Mouse (Mus musculus) olfactory bulb, adult 2 months (tissue): ENCODE data around the gene Cpeb1. TPM values are rescaled to one million over a fixed set of nuclear protein-coding genes. Genes with fewer than 3 reads are reported as not detected.

Experiments used
- H3K27ac ChIP-seq: fragments of 200-500 bp; 2 replicates; pipeline ENCODE4 v1.5.1; 2012; ENCODE audit warnings: low read depth, low read length; ENCODE audit not compliant: insufficient read depth
- H3K4me1 ChIP-seq: fragments of 200-500 bp; 2 replicates; pipeline ENCODE4 v1.6.1; 2012; ENCODE audit warnings: low read length; ENCODE audit not compliant: control insufficient read depth, insufficient read depth
- H3K4me3 ChIP-seq: fragments of 200-500 bp; 2 replicates; pipeline ENCODE4 v1.5.1; 2012; ENCODE audit warnings: mild to moderate bottlenecking, low read depth, low read length, moderate library complexity; ENCODE audit not compliant: insufficient read depth
- CTCF ChIP-seq: fragments of 200-500 bp; IDR thresholded peaks from 2 replicates; pipeline ENCODE4 v1.5.1; 2012; ENCODE audit warnings: low read depth, mild to moderate bottlenecking, low read length, moderate library complexity; ENCODE audit not compliant: insufficient read depth
- POLR2A ChIP-seq: fragments of 200-500 bp; IDR thresholded peaks from 2 replicates; pipeline ENCODE4 v1.6.1; 2012; ENCODE audit warnings: mild to moderate bottlenecking, low read depth, low read length, moderate library complexity; ENCODE audit not compliant: insufficient read depth
- WGBS: fragments of 180-500 bp; shearing (Covaris S2); methylation state at CpG from one replicate; pipeline ENCODE4 v1.1.7; 2018; 5-methylcytosine and 5-hydroxymethylcytosine counted together
- polyA plus RNA-seq: library from polyadenylated mRNA; stranded (reverse); fragments of >200 nt; gene quantifications from 2 replicates; pipeline ENCODE4 v1.2.4, GENCODE M21; 2012; ENCODE audit warnings: low replicate concordance; ENCODE audit not compliant: missing spikeins, insufficient read depth, insufficient read length

The Cpeb1 gene
- polyA plus RNA-seq, 1 experiment = not detected

DNA sequence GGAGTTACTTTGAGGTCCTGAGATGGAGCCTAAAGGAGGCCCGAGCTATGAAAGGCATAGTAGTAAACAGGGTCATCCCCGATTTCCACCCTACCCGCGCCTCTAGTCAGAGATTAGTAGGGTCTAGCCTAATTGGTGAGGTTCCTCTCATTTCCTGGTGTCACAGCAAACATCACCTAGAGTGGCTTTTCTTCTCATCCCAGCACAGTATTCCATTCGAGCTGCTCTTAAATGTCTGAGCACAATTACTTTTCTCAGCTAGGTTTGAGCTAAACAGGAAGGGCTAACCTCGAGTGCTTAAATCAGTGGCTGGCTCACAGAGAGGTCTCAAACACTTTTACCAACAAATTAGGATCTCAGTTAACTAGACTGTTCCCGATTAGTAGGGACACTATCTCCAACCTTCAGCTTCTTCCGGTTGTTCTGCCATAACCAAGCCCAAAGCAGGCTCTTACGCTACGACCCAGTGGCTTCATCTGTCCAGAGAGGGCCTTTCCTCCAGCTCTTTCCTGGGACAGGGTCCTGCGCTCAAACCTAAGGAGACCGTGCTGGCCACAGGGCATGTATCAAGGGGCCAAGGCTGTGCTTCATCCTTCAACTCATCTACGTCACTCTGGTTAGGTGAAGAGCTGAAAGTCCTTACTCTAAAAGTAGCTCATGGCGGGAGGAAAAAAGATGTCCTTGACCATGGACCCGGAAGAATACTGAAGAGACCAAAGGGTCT lies 109.7 kb downstream of the Cpeb1 start:
- TF ChIP-seq CTCF (no peak), POLR2A (no peak)
- H3K27ac ChIP-seq = no peak overlapping the region
- H3K4me3 ChIP-seq = peak overlapping the region; percentile 35
- peaks cover 16% of the 10 kb centered on the region for H3K4me1 ChIP-seq
- 60% methylated on average over 15 of the region's 15 CpGs for WGBS

DNA sequence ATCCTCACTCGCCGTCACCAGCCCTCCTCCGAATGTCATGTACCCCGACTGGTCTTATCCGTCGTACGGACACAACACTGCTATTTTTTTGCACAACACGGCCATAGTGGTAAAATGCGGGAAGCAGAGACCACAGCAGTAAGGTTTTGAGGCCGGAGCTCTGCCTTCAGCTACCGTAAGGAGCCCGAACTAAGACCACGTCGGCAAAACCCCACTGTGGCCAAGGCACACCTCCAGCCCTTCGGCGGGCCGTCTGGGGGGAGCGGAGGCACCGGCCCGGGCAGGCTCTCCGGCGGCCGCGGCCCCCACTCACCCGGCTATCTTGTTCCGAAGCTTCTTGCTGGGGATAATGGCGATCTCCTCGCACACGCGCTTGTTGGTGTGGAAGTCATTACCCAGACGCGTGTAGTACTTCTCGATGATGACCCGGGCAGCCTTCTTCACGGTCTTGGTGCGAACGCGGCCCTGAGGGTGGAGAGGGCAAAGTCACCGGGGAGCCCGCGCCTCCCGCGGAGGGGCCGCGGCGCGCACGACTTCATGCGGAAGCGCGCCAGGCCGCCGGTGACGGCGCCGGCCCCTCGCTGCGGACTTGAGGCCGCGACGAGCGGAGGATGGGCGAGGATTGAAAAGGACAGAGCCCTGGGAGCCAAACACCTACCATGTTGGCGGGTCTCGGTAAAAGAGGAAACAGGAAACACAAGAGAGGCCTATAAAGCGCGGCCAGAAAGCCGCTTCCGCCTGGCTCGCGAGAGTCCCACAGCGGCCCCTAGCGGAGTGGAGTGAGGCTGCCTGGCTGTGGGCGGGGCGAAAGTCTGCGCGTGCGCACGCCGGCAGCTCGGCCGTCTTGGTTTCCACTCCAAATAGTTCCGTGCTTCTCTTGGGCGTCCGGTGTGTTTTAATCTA lies 110.5 kb downstream of the Cpeb1 start, which contains the start of gene Rps17:
Gene Rps17 (minus strand): TSS at position 711 of the 903 bp plus-strand sequence.
- Histone ChIP-seq H3K27ac (peak within 1 kb of the TSS; percentile 63), H3K4me1 (peaks cover 16% of the 10 kb centered on the region), H3K4me3 (peak within 1 kb of the TSS; percentile 78)
- WGBS = under 1% methylated on average over 85 of the region's 85 CpGs
- TF ChIP-seq POLR2A (peak; percentile 79), CTCF (peak; percentile 88)

GRCm38 (mm10) chr7:81343831-81344230 lies 111.4 kb downstream of the Cpeb1 start:
- H3K27ac ChIP-seq = no peak overlapping the region; the same call in 1 of the 2 replicates
- TF ChIP-seq CTCF = no peak
- no peak for TF ChIP-seq POLR2A
- peaks cover 16% of the 10 kb centered on the region for H3K4me1 ChIP-seq
- H3K4me3 ChIP-seq = peak overlapping the region; percentile 78
- WGBS = 8% methylated on average over 10 of the region's 10 CpGs

DNA sequence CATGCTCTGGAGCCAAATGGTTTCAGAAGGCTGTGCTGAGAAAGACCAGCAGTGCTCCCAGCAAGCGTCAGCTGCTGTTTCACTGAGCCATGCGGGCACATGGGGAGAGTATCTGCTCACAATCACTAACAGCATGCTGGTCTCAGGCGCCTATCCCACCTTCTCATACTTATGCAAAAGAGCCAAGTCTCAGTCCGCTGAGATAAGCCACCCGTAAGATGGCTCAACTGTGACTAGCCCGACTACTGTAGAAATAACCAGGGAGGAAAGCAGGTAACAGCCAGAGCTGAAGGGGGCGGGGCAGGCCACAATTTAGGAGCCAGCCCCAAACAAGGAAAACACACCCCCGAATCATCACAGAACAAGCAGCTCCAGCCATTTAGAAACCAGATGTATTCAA lies 111.9 kb downstream of the Cpeb1 start:
- 24% methylated on average over 8 of the region's 8 CpGs for WGBS
- no peak overlapping the region for H3K27ac ChIP-seq
- H3K4me3 ChIP-seq = peak overlapping the region; percentile 78
- TF ChIP-seq POLR2A (no peak), CTCF (no peak)
- H3K4me1 ChIP-seq = peaks cover 16% of the 10 kb centered on the region

DNA sequence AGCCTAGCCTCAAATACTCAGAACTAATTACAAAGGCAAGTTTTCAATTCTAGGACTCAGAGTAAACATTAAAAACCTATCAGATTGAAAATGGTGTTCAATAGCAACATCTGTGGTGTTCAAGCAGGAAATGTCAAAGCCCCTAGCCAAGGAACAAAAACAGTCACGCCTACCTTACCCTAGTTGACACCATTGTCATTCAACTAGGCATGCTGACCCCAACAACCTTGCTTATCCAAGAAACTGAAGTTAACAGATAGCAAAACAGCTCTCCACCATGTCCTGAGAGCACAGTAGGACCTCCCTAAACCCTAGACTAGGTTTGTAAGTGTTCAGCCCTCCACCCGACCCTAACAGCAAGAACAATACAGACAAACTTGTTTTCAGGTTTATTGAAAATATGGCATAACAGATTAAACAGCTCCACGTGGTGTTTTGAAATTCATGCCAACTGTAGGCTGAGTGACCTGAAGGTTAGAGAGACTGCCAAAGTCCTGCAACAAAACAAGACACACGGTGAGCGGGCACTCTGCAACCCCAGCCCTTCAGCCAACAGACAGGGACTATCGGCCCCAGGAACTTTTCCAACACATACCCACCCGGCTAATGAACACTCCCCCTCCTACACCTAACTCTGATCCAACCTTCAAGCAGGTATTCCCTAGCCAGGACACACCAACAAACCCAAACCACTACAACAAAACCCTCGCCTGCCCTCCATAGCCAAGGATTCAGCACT lies 112.7 kb downstream of the Cpeb1 start:
- Histone ChIP-seq H3K4me3 (no peak overlapping the region), H3K27ac (no peak overlapping the region)

GRCm38 (mm10) chr7:81341563-81341962 lies 113.7 kb downstream of the Cpeb1 start:
- Histone ChIP-seq H3K27ac (no peak overlapping the region), H3K4me1 (peaks cover 23% of the 10 kb centered on the region), H3K4me3 (no peak overlapping the region)
- 15% methylated on average over 3 of the region's 3 CpGs for WGBS
- TF ChIP-seq POLR2A = no peak
- no peak for TF ChIP-seq CTCF

More for the DNA sequence above, 112.7 kb downstream of the Cpeb1 start:
- no peak for TF ChIP-seq CTCF
- no peak for TF ChIP-seq POLR2A
- H3K4me1 ChIP-seq = peaks cover 19% of the 10 kb centered on the region
- 49% methylated on average over 8 of the region's 8 CpGs for WGBS

GRCm38 (mm10) chr7:81339783-81340182 lies 115.5 kb downstream of the Cpeb1 start:
- Histone ChIP-seq H3K27ac (no peak overlapping the region), H3K4me3 (no peak overlapping the region), H3K4me1 (peaks cover 37% of the 10 kb centered on the region)
- 82% methylated on average over 4 of the region's 4 CpGs for WGBS
- TF ChIP-seq POLR2A (no peak), CTCF (peak; percentile 60; the same call in 1 of the 2 replicates)

DNA sequence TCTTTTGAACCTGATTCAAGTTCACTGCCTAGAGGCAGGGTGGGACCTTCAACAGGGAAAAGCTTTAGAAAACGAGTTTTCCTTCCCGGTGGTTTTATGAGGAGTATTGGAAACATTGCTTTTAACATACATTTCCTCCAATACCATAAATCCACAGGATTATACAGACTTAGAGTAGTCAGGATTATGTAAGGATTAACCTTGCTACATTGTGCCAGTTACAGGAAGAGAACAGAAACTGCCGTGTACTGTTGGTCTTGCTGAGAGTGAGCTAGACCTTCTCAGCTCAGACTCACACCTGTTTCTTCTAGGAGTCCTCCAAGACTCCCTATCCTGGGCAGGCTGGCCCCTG lies 116.8 kb downstream of the Cpeb1 start:
- Histone ChIP-seq H3K4me1 (peaks cover 32% of the 10 kb centered on the region), H3K4me3 (no peak overlapping the region), H3K27ac (no peak overlapping the region)
- TF ChIP-seq CTCF (no peak), POLR2A (no peak)
- 82% methylated on average over 3 of the region's 3 CpGs for WGBS
